Mouse (Mus musculus): ENCODE data around the gene Cwc22. TPM values are rescaled to one million over a fixed set of nuclear protein-coding genes. Genes with fewer than 3 reads are reported as not detected.

Gene Cwc22
- polyA plus RNA-seq, 1 experiment, result 8.5 TPM

DNA sequence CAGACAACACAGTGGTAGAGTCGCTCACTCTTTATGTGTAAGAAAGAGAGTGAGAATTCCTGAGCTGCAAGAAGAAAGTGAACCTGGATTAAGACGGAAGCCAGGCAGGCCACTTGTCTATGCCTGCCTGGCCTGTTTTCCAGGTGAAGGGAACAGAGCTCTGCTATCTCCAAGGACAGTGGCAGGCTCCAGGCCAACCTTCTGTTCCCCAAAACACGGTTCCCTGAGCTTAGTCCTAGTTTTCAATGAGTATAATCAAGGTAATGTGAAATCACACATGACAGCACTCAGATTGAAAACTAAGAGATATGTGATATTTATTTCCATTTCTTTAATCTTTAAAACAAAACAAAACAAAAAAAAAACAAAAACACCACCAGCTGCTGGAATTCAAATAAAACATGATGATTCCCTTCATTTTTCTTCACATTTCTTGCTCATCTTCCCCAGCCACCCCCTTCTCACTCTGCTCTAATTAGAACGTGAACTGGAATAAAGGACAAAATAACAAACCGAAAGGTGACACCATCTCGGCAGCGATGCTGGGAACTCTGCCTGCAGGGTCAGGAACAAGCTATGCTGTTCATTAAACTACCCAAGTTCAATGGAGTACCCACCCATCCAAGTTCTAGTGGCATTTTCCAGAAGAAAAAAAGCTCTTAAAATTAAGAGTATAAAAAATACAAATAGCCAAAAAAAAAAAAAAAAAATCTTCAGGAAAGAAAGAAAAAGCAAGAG, 20.8 kb downstream of the Cwc22 start:
- no peak for TF ChIP-seq CTCF (IDR thresholded peaks at IDR 0.05; ENCODE audit: control insufficient read depth, insufficient read depth, insufficient read length)
- TF ChIP-seq USF1 (IDR thresholded peaks at IDR 0.05; ENCODE audit: low read depth), result no peak
- no peak for TF ChIP-seq MAX (IDR thresholded peaks at IDR 0.05)
- TF ChIP-seq MYOD1 (IDR thresholded peaks at IDR 0.05; ENCODE audit: control insufficient read depth, insufficient read length, low read depth), result no peak
- no peak for TF ChIP-seq FOSL1 (IDR thresholded peaks at IDR 0.05; ENCODE audit: insufficient read depth, low read length, poor library complexity, severe bottlenecking)
- no peak for TF ChIP-seq CEBPB (IDR thresholded peaks at IDR 0.05; ENCODE audit: low read depth)
- no peak for TF ChIP-seq MYOG (IDR thresholded peaks at IDR 0.05; ENCODE audit: control insufficient read depth, extremely low read depth, insufficient read length)
- no peak overlapping the region for H3ac ChIP-seq (ENCODE audit: control insufficient read depth, insufficient read length, low read depth)
- no peak overlapping the region for H3K4me3 ChIP-seq (ENCODE audit: insufficient read depth, poor library complexity, severe bottlenecking)
- H3K36me3 ChIP-seq (ENCODE audit: control insufficient read depth, insufficient read depth), result peaks cover 91% of the 10 kb centered on the region
- H3K79me3 ChIP-seq (ENCODE audit: low read depth), result no peaks in the 10 kb centered on the region
- H3K27me3 ChIP-seq (ENCODE audit: control insufficient read depth, insufficient read depth, insufficient read length), result no peaks in the 10 kb centered on the region
- H3K79me2 ChIP-seq (ENCODE audit: control insufficient read depth, insufficient read depth), result no peaks in the 10 kb centered on the region

DNA sequence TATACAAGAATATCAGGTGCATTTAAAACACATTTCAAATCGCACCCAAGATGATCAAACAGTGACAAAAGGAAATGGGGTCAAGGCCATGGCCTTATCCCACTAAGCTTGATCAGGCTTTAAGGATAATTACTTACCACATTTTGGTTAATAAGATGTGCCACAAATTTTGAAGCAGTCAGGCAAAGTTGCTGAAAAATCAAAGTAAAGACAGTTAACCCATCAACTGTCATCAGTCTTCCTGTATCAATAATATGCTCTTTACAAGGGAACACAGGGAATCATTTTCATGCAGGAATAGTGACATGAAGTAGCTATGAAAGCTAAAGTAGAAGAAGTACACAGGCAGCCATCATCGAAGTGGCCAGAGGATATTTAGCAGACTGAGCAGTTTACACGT, 22.2 kb downstream of the Cwc22 start:
- TF ChIP-seq CTCF (IDR thresholded peaks at IDR 0.05; ENCODE audit: control insufficient read depth, insufficient read depth, insufficient read length) (no peak), MAX (IDR thresholded peaks at IDR 0.05) (no peak), CEBPB (IDR thresholded peaks at IDR 0.05; ENCODE audit: low read depth) (no peak), FOSL1 (IDR thresholded peaks at IDR 0.05; ENCODE audit: insufficient read depth, low read length, poor library complexity, severe bottlenecking) (no peak), USF1 (IDR thresholded peaks at IDR 0.05; ENCODE audit: low read depth) (no peak), MYOD1 (IDR thresholded peaks at IDR 0.05; ENCODE audit: control insufficient read depth, insufficient read length, low read depth) (no peak), MYOG (IDR thresholded peaks at IDR 0.05; ENCODE audit: control insufficient read depth, extremely low read depth, insufficient read length) (no peak)
- Histone ChIP-seq H3K79me2 (ENCODE audit: control insufficient read depth, insufficient read depth) (no peaks in the 10 kb centered on the region), H3K4me3 (ENCODE audit: insufficient read depth, poor library complexity, severe bottlenecking) (no peak overlapping the region), H3ac (ENCODE audit: control insufficient read depth, insufficient read length, low read depth) (no peak overlapping the region), H3K79me3 (ENCODE audit: low read depth) (no peaks in the 10 kb centered on the region), H3K27me3 (ENCODE audit: control insufficient read depth, insufficient read depth, insufficient read length) (no peaks in the 10 kb centered on the region), H3K36me3 (ENCODE audit: control insufficient read depth, insufficient read depth) (peaks cover 92% of the 10 kb centered on the region)

DNA sequence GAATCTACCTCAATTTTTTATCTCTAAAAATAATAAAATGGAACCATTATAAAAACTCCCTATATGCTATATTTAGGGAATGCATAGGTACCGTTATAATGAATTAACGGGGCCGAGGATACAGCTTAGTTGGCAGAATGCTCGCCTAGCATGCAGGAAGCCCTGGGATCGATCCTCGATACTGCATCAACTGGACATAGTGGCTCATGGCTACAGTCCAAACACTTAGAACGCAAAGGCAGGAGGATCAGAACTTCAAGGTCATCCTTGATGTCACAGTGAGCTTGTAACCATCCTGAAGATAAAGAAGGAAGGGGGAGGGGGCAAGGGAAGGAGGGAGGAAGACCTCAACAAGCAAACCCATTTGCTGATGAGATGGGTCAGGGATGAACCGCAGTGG, 23.0 kb downstream of the Cwc22 start:
- H3K36me3 ChIP-seq (ENCODE audit: control insufficient read depth, insufficient read depth), result peaks cover 92% of the 10 kb centered on the region
- H3K27me3 ChIP-seq (ENCODE audit: control insufficient read depth, insufficient read depth, insufficient read length), result no peaks in the 10 kb centered on the region
- no peak overlapping the region for H3K4me3 ChIP-seq (ENCODE audit: insufficient read depth, poor library complexity, severe bottlenecking)
- TF ChIP-seq USF1 (IDR thresholded peaks at IDR 0.05; ENCODE audit: low read depth) (no peak), CTCF (IDR thresholded peaks at IDR 0.05; ENCODE audit: control insufficient read depth, insufficient read depth, insufficient read length) (no peak), FOSL1 (IDR thresholded peaks at IDR 0.05; ENCODE audit: insufficient read depth, low read length, poor library complexity, severe bottlenecking) (no peak), MYOD1 (IDR thresholded peaks at IDR 0.05; ENCODE audit: control insufficient read depth, insufficient read length, low read depth) (no peak), MYOG (IDR thresholded peaks at IDR 0.05; ENCODE audit: control insufficient read depth, extremely low read depth, insufficient read length) (no peak), CEBPB (IDR thresholded peaks at IDR 0.05; ENCODE audit: low read depth) (no peak), MAX (IDR thresholded peaks at IDR 0.05) (no peak)
- H3K79me2 ChIP-seq (ENCODE audit: control insufficient read depth, insufficient read depth), result no peaks in the 10 kb centered on the region
- H3K79me3 ChIP-seq (ENCODE audit: low read depth), result no peaks in the 10 kb centered on the region
- no peak overlapping the region for H3ac ChIP-seq (ENCODE audit: control insufficient read depth, insufficient read length, low read depth)

DNA sequence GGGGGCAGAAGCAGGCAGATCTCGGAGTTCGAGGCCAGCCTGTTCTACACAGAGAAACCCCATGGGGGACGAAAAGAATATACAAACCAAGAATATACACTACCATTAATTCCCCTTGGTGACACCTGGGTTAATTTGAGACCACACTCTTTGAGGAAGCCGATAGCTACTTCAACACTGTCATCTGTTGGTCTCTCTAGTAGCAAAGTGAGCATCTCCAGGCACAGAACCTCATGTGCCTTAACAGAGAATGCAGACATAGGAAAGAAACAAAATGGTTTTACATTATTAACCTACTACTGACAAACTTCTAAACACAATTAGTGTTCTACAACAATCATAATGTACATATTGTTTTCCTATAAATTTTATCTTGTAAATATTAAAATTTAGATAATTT, 24.9 kb downstream of the Cwc22 start:
- no peaks in the 10 kb centered on the region for H3K27me3 ChIP-seq (ENCODE audit: control insufficient read depth, insufficient read depth, insufficient read length)
- peaks cover 93% of the 10 kb centered on the region for H3K36me3 ChIP-seq (ENCODE audit: control insufficient read depth, insufficient read depth)
- no peaks in the 10 kb centered on the region for H3K79me2 ChIP-seq (ENCODE audit: control insufficient read depth, insufficient read depth)
- no peaks in the 10 kb centered on the region for H3K79me3 ChIP-seq (ENCODE audit: low read depth)
- no peak overlapping the region for H3ac ChIP-seq (ENCODE audit: control insufficient read depth, insufficient read length, low read depth)
- TF ChIP-seq CTCF (IDR thresholded peaks at IDR 0.05; ENCODE audit: control insufficient read depth, insufficient read depth, insufficient read length) (no peak), USF1 (IDR thresholded peaks at IDR 0.05; ENCODE audit: low read depth) (no peak), FOSL1 (IDR thresholded peaks at IDR 0.05; ENCODE audit: insufficient read depth, low read length, poor library complexity, severe bottlenecking) (no peak), MAX (IDR thresholded peaks at IDR 0.05) (no peak), CEBPB (IDR thresholded peaks at IDR 0.05; ENCODE audit: low read depth) (no peak), MYOG (IDR thresholded peaks at IDR 0.05; ENCODE audit: control insufficient read depth, extremely low read depth, insufficient read length) (no peak), MYOD1 (IDR thresholded peaks at IDR 0.05; ENCODE audit: control insufficient read depth, insufficient read length, low read depth) (no peak)
- no peak overlapping the region for H3K4me3 ChIP-seq (ENCODE audit: insufficient read depth, poor library complexity, severe bottlenecking)

DNA sequence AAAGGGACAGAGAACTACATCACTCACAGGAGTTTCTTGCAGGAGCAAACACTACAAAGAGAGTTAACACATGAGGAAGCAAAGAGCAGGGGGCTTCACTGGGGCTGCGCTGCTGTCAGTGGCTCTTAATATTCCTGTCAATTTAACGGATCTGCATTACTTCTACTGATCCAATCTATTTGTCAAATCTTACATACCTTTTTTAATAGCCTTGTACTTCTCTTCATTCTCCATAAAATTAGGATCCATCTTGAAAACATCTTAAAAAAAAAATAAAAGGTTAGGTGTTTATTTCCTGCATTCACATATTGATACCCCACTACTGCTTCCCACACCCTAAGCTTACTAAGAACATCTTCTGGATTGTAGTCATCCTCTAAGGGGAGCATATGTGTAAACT, 25.6 kb downstream of the Cwc22 start:
- TF ChIP-seq MYOG (IDR thresholded peaks at IDR 0.05; ENCODE audit: control insufficient read depth, extremely low read depth, insufficient read length), result no peak
- TF ChIP-seq FOSL1 (IDR thresholded peaks at IDR 0.05; ENCODE audit: insufficient read depth, low read length, poor library complexity, severe bottlenecking), result no peak
- no peak for TF ChIP-seq MAX (IDR thresholded peaks at IDR 0.05)
- no peak for TF ChIP-seq CEBPB (IDR thresholded peaks at IDR 0.05; ENCODE audit: low read depth)
- no peak for TF ChIP-seq MYOD1 (IDR thresholded peaks at IDR 0.05; ENCODE audit: control insufficient read depth, insufficient read length, low read depth)
- TF ChIP-seq CTCF (IDR thresholded peaks at IDR 0.05; ENCODE audit: control insufficient read depth, insufficient read depth, insufficient read length), result no peak
- no peak for TF ChIP-seq USF1 (IDR thresholded peaks at IDR 0.05; ENCODE audit: low read depth)
- H3K27me3 ChIP-seq (ENCODE audit: control insufficient read depth, insufficient read depth, insufficient read length), result no peaks in the 10 kb centered on the region
- peaks cover 93% of the 10 kb centered on the region for H3K36me3 ChIP-seq (ENCODE audit: control insufficient read depth, insufficient read depth)
- H3ac ChIP-seq (ENCODE audit: control insufficient read depth, insufficient read length, low read depth), result no peak overlapping the region
- H3K4me3 ChIP-seq (ENCODE audit: insufficient read depth, poor library complexity, severe bottlenecking), result no peak overlapping the region
- no peaks in the 10 kb centered on the region for H3K79me3 ChIP-seq (ENCODE audit: low read depth)
- H3K79me2 ChIP-seq (ENCODE audit: control insufficient read depth, insufficient read depth), result no peaks in the 10 kb centered on the region

Data from C2C12 (cell line).